Mouse (Mus musculus): ENCODE measurements around the gene Cbx8. TPM values are rescaled to one million over a fixed set of nuclear protein-coding genes. Genes with fewer than 3 reads are reported as not detected.

Cbx8 gene
- polyA plus RNA-seq, 1 experiment from 2014 or later: 8.5 TPM

GRCm38 (mm10) chr11:119058041-119058995 lies 17.5 kb upstream of the Cbx8 start:
- Histone ChIP-seq H3K4me3 (ENCODE audit: low read depth, low read length) (peak overlapping the region; percentile 21), H3K9ac (ENCODE audit: low read depth, low read length) (peak overlapping the region; percentile 43), H3K27ac (ENCODE audit: low read length) (no peak overlapping the region), H3K9me3 (replicated peaks; ENCODE audit: control insufficient read depth, low read length, poor library complexity, severe bottlenecking) (no peaks in the 10 kb centered on the region), H3K27me3 (ENCODE audit: control insufficient read depth, insufficient read depth, low read depth, low read length) (peaks cover 15% of the 10 kb centered on the region), H3K36me3 (ENCODE audit: control insufficient read depth, insufficient read depth, low read length) (no peaks in the 10 kb centered on the region), H3K4me2 (ENCODE audit: low read length) (peak overlapping the region; percentile 97), H3K4me1 (ENCODE audit: control insufficient read depth, insufficient read depth, low read length) (peaks cover 38% of the 10 kb centered on the region)
- no peak for ATAC-seq
- WGBS: 3% methylated on average over 58 of the region's 58 CpGs

GRCm38 (mm10) chr11:119057291-119057690 lies 16.5 kb upstream of the Cbx8 start:
- Histone ChIP-seq H3K9me3 (replicated peaks; ENCODE audit: control insufficient read depth, low read length, poor library complexity, severe bottlenecking) (no peaks in the 10 kb centered on the region), H3K4me1 (ENCODE audit: control insufficient read depth, insufficient read depth, low read length) (peaks cover 46% of the 10 kb centered on the region), H3K27me3 (ENCODE audit: control insufficient read depth, insufficient read depth, low read depth, low read length) (peaks cover 15% of the 10 kb centered on the region), H3K27ac (ENCODE audit: low read length) (peak overlapping the region; percentile 94), H3K4me3 (ENCODE audit: low read depth, low read length) (peak overlapping the region; percentile 46), H3K4me2 (ENCODE audit: low read length) (peak overlapping the region; percentile 97), H3K36me3 (ENCODE audit: control insufficient read depth, insufficient read depth, low read length) (no peaks in the 10 kb centered on the region), H3K9ac (ENCODE audit: low read depth, low read length) (peak overlapping the region; percentile 92)
- ATAC-seq: no peak
- 3% methylated on average over 9 of the region's 9 CpGs for WGBS

GRCm38 (mm10) chr11:119056301-119057211 lies 15.8 kb upstream of the Cbx8 start:
- peak overlapping the region; percentile 46 for H3K4me3 ChIP-seq (ENCODE audit: low read depth, low read length)
- H3K4me2 ChIP-seq (ENCODE audit: low read length): peak overlapping the region; percentile 97
- H3K27ac ChIP-seq (ENCODE audit: low read length): peak overlapping the region; percentile 94
- under 1% methylated on average over 56 of the region's 65 CpGs for WGBS
- H3K27me3 ChIP-seq (ENCODE audit: control insufficient read depth, insufficient read depth, low read depth, low read length): peaks cover 17% of the 10 kb centered on the region
- no peaks in the 10 kb centered on the region for H3K36me3 ChIP-seq (ENCODE audit: control insufficient read depth, insufficient read depth, low read length)
- H3K9ac ChIP-seq (ENCODE audit: low read depth, low read length): peak overlapping the region; percentile 92
- H3K9me3 ChIP-seq (replicated peaks; ENCODE audit: control insufficient read depth, low read length, poor library complexity, severe bottlenecking): no peaks in the 10 kb centered on the region
- ATAC-seq: 0 out of 2 replicates have a peak, but pooled peaks have one; percentile 1
- peaks cover 49% of the 10 kb centered on the region for H3K4me1 ChIP-seq (ENCODE audit: control insufficient read depth, insufficient read depth, low read length)

- H3K27ac ChIP-seq (ENCODE audit: low read length): peak overlapping the region; percentile 94
- 2% methylated on average over 31 of the region's 32 CpGs for WGBS
Observed at GRCm38 (mm10) chr11:119055571-119056131, 14.9 kb upstream of the Cbx8 start.

GRCm38 (mm10) chr11:119054351-119055345 lies 13.9 kb upstream of the Cbx8 start:
- peak overlapping the region; percentile 94 for H3K27ac ChIP-seq (ENCODE audit: low read length)
- no peaks in the 10 kb centered on the region for H3K9me3 ChIP-seq (replicated peaks; ENCODE audit: control insufficient read depth, low read length, poor library complexity, severe bottlenecking)
- peak overlapping the region; percentile 92 for H3K9ac ChIP-seq (ENCODE audit: low read depth, low read length)
- peak overlapping the region; percentile 97 for H3K4me2 ChIP-seq (ENCODE audit: low read length)
- ATAC-seq: no peak
- peaks cover 49% of the 10 kb centered on the region for H3K4me1 ChIP-seq (ENCODE audit: control insufficient read depth, insufficient read depth, low read length)
- no peaks in the 10 kb centered on the region for H3K36me3 ChIP-seq (ENCODE audit: control insufficient read depth, insufficient read depth, low read length)
- peak overlapping the region; percentile 46 for H3K4me3 ChIP-seq (ENCODE audit: low read depth, low read length)
- H3K27me3 ChIP-seq (ENCODE audit: control insufficient read depth, insufficient read depth, low read depth, low read length): peaks cover 29% of the 10 kb centered on the region
- under 1% methylated on average over 47 of the region's 47 CpGs for WGBS

More at GRCm38 (mm10) chr11:119055571-119056131, 14.9 kb upstream of the Cbx8 start:
- ATAC-seq: no peak
- H3K9me3 ChIP-seq (replicated peaks; ENCODE audit: control insufficient read depth, low read length, poor library complexity, severe bottlenecking): no peaks in the 10 kb centered on the region
- peak overlapping the region; percentile 46 for H3K4me3 ChIP-seq (ENCODE audit: low read depth, low read length)
- H3K9ac ChIP-seq (ENCODE audit: low read depth, low read length): peak overlapping the region; percentile 92
- peaks cover 49% of the 10 kb centered on the region for H3K4me1 ChIP-seq (ENCODE audit: control insufficient read depth, insufficient read depth, low read length)
- H3K36me3 ChIP-seq (ENCODE audit: control insufficient read depth, insufficient read depth, low read length): no peaks in the 10 kb centered on the region
- H3K4me2 ChIP-seq (ENCODE audit: low read length): peak overlapping the region; percentile 97
- peaks cover 27% of the 10 kb centered on the region for H3K27me3 ChIP-seq (ENCODE audit: control insufficient read depth, insufficient read depth, low read depth, low read length)

GRCm38 (mm10) chr11:119053738-119054350 lies 13.1 kb upstream of the Cbx8 start:
- Histone ChIP-seq H3K27me3 (ENCODE audit: control insufficient read depth, insufficient read depth, low read depth, low read length) (peaks cover 33% of the 10 kb centered on the region), H3K36me3 (ENCODE audit: control insufficient read depth, insufficient read depth, low read length) (no peaks in the 10 kb centered on the region), H3K9ac (ENCODE audit: low read depth, low read length) (peak overlapping the region; percentile 92), H3K4me3 (ENCODE audit: low read depth, low read length) (peak overlapping the region; percentile 46), H3K4me2 (ENCODE audit: low read length) (peak overlapping the region; percentile 97), H3K9me3 (replicated peaks; ENCODE audit: control insufficient read depth, low read length, poor library complexity, severe bottlenecking) (no peaks in the 10 kb centered on the region), H3K27ac (ENCODE audit: low read length) (peak overlapping the region; percentile 94), H3K4me1 (ENCODE audit: control insufficient read depth, insufficient read depth, low read length) (peaks cover 49% of the 10 kb centered on the region)
- peak; percentile 61 for ATAC-seq
- under 1% methylated on average over 33 of the region's 35 CpGs for WGBS

GRCm38 (mm10) chr11:119053257-119053670 lies 12.5 kb upstream of the Cbx8 start:
- peak overlapping the region; percentile 97 for H3K4me2 ChIP-seq (ENCODE audit: low read length)
- peak overlapping the region; percentile 94 for H3K27ac ChIP-seq (ENCODE audit: low read length)
- H3K4me3 ChIP-seq (ENCODE audit: low read depth, low read length): peak overlapping the region; percentile 46
- peak; percentile 92 for ATAC-seq
- WGBS: under 1% methylated on average over 38 of the region's 42 CpGs
- no peaks in the 10 kb centered on the region for H3K36me3 ChIP-seq (ENCODE audit: control insufficient read depth, insufficient read depth, low read length)
- H3K9me3 ChIP-seq (replicated peaks; ENCODE audit: control insufficient read depth, low read length, poor library complexity, severe bottlenecking): no peaks in the 10 kb centered on the region
- H3K27me3 ChIP-seq (ENCODE audit: control insufficient read depth, insufficient read depth, low read depth, low read length): peaks cover 28% of the 10 kb centered on the region
- peaks cover 46% of the 10 kb centered on the region for H3K4me1 ChIP-seq (ENCODE audit: control insufficient read depth, insufficient read depth, low read length)
- peak overlapping the region; percentile 92 for H3K9ac ChIP-seq (ENCODE audit: low read depth, low read length)
